8 mouse cellular contexts compared by ENCODE assay signal in the genomic region with DNA sequence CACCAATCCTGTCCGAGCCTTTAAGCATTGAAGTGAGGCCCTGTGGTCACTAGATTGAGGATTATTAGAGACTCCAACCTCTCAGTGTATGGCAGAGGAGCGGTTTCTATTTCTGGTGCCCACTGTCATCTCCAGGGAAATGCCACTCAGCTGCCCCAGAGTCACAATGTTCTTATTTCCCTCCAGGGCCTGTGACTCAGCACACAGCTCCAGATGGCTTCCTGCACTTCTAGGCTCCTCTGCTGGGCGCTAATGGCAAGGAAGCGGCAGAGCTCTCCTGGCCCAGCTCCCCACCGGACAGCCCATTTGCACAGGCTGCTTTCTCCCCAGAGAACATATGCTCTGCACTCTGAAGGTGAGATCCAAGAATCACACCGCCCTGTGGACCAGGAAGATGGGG.
DNase-seq lines count a peak whose midpoint lies in the region; ATAC-seq and TF ChIP-seq lines count a peak whose summit lies in the region.

No protein-coding gene starts in this region.

- H3K27ac ChIP-seq in forebrain, embryonic 10.5 days, result peak overlapping the region; percentile 40; the same call in 1 of the 2 replicates
- no peak overlapping the region for H3K27ac ChIP-seq in forebrain, embryonic 13.5 days
- no peak overlapping the region for H3K27ac ChIP-seq in hindbrain, postnatal 0 days

- H3K4me2 ChIP-seq in forebrain, embryonic 13.5 days, result no peak overlapping the region
- H3K4me2 ChIP-seq in hindbrain, postnatal 0 days (ENCODE audit: low read depth, low read length), result no peak overlapping the region

- H3K9ac ChIP-seq in forebrain, embryonic 13.5 days, result no peak overlapping the region
- no peak overlapping the region for H3K9ac ChIP-seq in hindbrain, postnatal 0 days (replicated peaks; ENCODE audit: low read length)

- WGBS in forebrain, embryonic 10.5 days, result 76% methylated on average over 6 of the region's 6 CpGs
- WGBS in forebrain, embryonic 13.5 days, result 70% methylated on average over 6 of the region's 6 CpGs
- 47% methylated on average over 6 of the region's 6 CpGs for WGBS in hindbrain, postnatal 0 days

- TF ChIP-seq CTCF in hindbrain, postnatal 0 days (IDR thresholded peaks at IDR 0.05; ENCODE audit: low read depth), result no peak

- no peaks in the 10 kb centered on the region for H3K36me3 ChIP-seq in forebrain, embryonic 10.5 days (replicated peaks)
- no peaks in the 10 kb centered on the region for H3K36me3 ChIP-seq in forebrain, embryonic 13.5 days (ENCODE audit: poor library complexity, severe bottlenecking)
- H3K36me3 ChIP-seq in hindbrain, postnatal 0 days (ENCODE audit: insufficient read depth, low read length), result no peaks in the 10 kb centered on the region

- no peak overlapping the region for H3K4me3 ChIP-seq in forebrain, embryonic 10.5 days
- H3K4me3 ChIP-seq in forebrain, embryonic 13.5 days, result no peak overlapping the region
- H3K4me3 ChIP-seq in hindbrain, postnatal 0 days (ENCODE audit: low read length), result no peak overlapping the region

- no peaks in the 10 kb centered on the region for H3K27me3 ChIP-seq in forebrain, embryonic 10.5 days (ENCODE audit: poor library complexity, severe bottlenecking)
- no peaks in the 10 kb centered on the region for H3K27me3 ChIP-seq in forebrain, embryonic 13.5 days
- H3K27me3 ChIP-seq in hindbrain, postnatal 0 days (ENCODE audit: insufficient read depth, low read length), result no peaks in the 10 kb centered on the region

- no peak for DNase-seq in forebrain, embryonic 10.5 days (ENCODE audit: extremely low spot score, low spot score)
- DNase-seq in right cerebral cortex, adult 18-20 months, result peak; percentile 74
- no peak for DNase-seq in right cerebral cortex, postnatal 10 days (ENCODE audit: low spot score in 2 of 2)
- peak; percentile 67 to 76 for DNase-seq in gastrocnemius, adult 8-10 months (ENCODE audit: low spot score in 2 of 2)
- DNase-seq in hindbrain, postnatal 0 days (ENCODE audit: low spot score), result peak; percentile 20
- DNase-seq in ovary, postnatal 14 days (ENCODE audit: low spot score), result no peak

- peaks cover 4% of the 10 kb centered on the region; the same call in 1 of the 2 replicates for H3K4me1 ChIP-seq in forebrain, embryonic 10.5 days
- no peaks in the 10 kb centered on the region for H3K4me1 ChIP-seq in forebrain, embryonic 13.5 days
- no peaks in the 10 kb centered on the region for H3K4me1 ChIP-seq in hindbrain, postnatal 0 days (ENCODE audit: insufficient read depth, low read length)

- 0 out of 2 replicates have a peak, but pooled peaks cover 3% of the 10 kb centered on the region for H3K9me3 ChIP-seq in forebrain, embryonic 10.5 days
- H3K9me3 ChIP-seq in forebrain, embryonic 13.5 days (replicated peaks), result no peaks in the 10 kb centered on the region
- no peaks in the 10 kb centered on the region for H3K9me3 ChIP-seq in hindbrain, postnatal 0 days (ENCODE audit: low read length)

- ATAC-seq in forebrain, embryonic 13.5 days, result no peak
- no peak for ATAC-seq in hindbrain, postnatal 0 days
- ATAC-seq in megakaryocyte-erythroid progenitor cell, adult 5-6 weeks (replicated peaks; ENCODE audit: low FRiP score, low TSS enrichment, poor library complexity, severe bottlenecking), result peak; percentile 62

Comparison
In these comparisons a context has a peak if more than half of its experiments do, and no peak if none do; other contexts are left out.
1. DNase-seq: peak in right cerebral cortex, adult 18-20 months (single experiment), gastrocnemius, adult 8-10 months (2 of 2) and hindbrain, postnatal 0 days (single experiment); none in forebrain, embryonic 10.5 days (single experiment), right cerebral cortex, postnatal 10 days (0 of 2) and ovary, postnatal 14 days (single experiment).